Mouse (Mus musculus) hindbrain, embryonic 10.5 days (tissue): ENCODE results near the gene Gm10553. TPM values are rescaled to one million over a fixed set of nuclear protein-coding genes. Genes with fewer than 3 reads are reported as not detected.
"Not testable (repeated sequence)": the region's sequence is repeated elsewhere in the genome, so short reads cannot be mapped to it uniquely, and the experiment has no call there.

ENCODE experiments used
- DNase-seq: peaks from one replicate; pipeline ENCODE4 v3.0.0-alpha.2; 2017; ENCODE audit warnings: low spot score
- H3K27ac ChIP-seq: fragments of 300-500 bp; sonication (generic); 2 replicates; pipeline ENCODE4 v1.5.1; 2016; ENCODE audit warnings: mild to moderate bottlenecking, moderate library complexity
- H3K27me3 ChIP-seq: fragments of 300-500 bp; sonication (generic); 2 replicates; pipeline ENCODE4 v1.6.1; 2016; ENCODE audit warnings: mild to moderate bottlenecking; ENCODE audit not compliant: poor library complexity, insufficient read depth, severe bottlenecking
- H3K36me3 ChIP-seq: fragments of 300-500 bp; sonication (generic); 2 replicates; pipeline ENCODE4 v1.6.1; 2016; ENCODE audit warnings: mild to moderate bottlenecking, moderate library complexity
- H3K4me1 ChIP-seq: fragments of 300-500 bp; sonication (generic); replicated peaks from 2 replicates; pipeline ENCODE4 v1.6.1; 2016; ENCODE audit warnings: mild to moderate bottlenecking
- H3K4me3 ChIP-seq: fragments of 300-500 bp; sonication (generic); 2 replicates; pipeline ENCODE4 v1.5.1; 2016; ENCODE audit warnings: mild to moderate bottlenecking, moderate library complexity
- H3K9me3 ChIP-seq: fragments of 300-500 bp; sonication (generic); 2 replicates; pipeline ENCODE4 v1.6.1; 2016; ENCODE audit warnings: mild to moderate bottlenecking, moderate library complexity
- WGBS: fragments of 180-500 bp; shearing (Covaris S2); methylation state at CpG from one replicate; pipeline ENCODE4 v1.1.7; 2016; 5-methylcytosine and 5-hydroxymethylcytosine counted together
- polyA plus RNA-seq: library from polyadenylated mRNA; unstranded; fragments of >200 nt; fragmentation: Nextera tagmentation; extraction: Ambion mirVana; gene quantifications from 2 replicates; pipeline ENCODE4 v1.2.1, GENCODE M21; 2016

Gene Gm10553
- polyA plus RNA-seq, result not detected in 2 replicates

GRCm38 (mm10) chr1:85099864-85100263 is at the start of gene Gm10553:
Gene Gm10553, plus strand, starts transcription at chr1:85100164.
- WGBS, result 74% methylated on average over 1 of the region's 1 CpGs
- H3K36me3 ChIP-seq, DNase-seq: not testable (repeated sequence)

GRCm38 (mm10) chr1:85071690-85072089 is 28.3 kb upstream of the Gm10553 start:
- not testable (repeated sequence) for H3K36me3 ChIP-seq, H3K9me3 ChIP-seq, H3K4me1 ChIP-seq, H3K27ac ChIP-seq, DNase-seq, H3K27me3 ChIP-seq, H3K4me3 ChIP-seq
- 64% methylated on average over 3 of the region's 3 CpGs for WGBS

More at GRCm38 (mm10) chr1:85099864-85100263, at the start of gene Gm10553:
- not testable (repeated sequence) for H3K9me3 ChIP-seq, H3K4me3 ChIP-seq, H3K27ac ChIP-seq, H3K27me3 ChIP-seq, H3K4me1 ChIP-seq

GRCm38 (mm10) chr1:85073099-85073498 is 26.9 kb upstream of the Gm10553 start:
- H3K9me3 ChIP-seq, H3K4me1 ChIP-seq, H3K27me3 ChIP-seq, DNase-seq, H3K27ac ChIP-seq, H3K36me3 ChIP-seq, H3K4me3 ChIP-seq: not testable (repeated sequence)
- 67% methylated on average over 3 of the region's 3 CpGs for WGBS

- WGBS, result 69% methylated on average over 3 of the region's 3 CpGs
- H3K4me3 ChIP-seq, H3K36me3 ChIP-seq, H3K4me1 ChIP-seq, H3K9me3 ChIP-seq, H3K27me3 ChIP-seq, DNase-seq, H3K27ac ChIP-seq: not testable (repeated sequence)
Observed at GRCm38 (mm10) chr1:85084803-85085202, 15.2 kb upstream of the Gm10553 start.

GRCm38 (mm10) chr1:85086211-85086610 is 13.8 kb upstream of the Gm10553 start:
- H3K4me1 ChIP-seq, H3K36me3 ChIP-seq, H3K27me3 ChIP-seq, DNase-seq, H3K9me3 ChIP-seq, H3K27ac ChIP-seq, H3K4me3 ChIP-seq: not testable (repeated sequence)
- WGBS, result 64% methylated on average over 1 of the region's 1 CpGs

GRCm38 (mm10) chr1:85092169-85092568 is 7.8 kb upstream of the Gm10553 start:
- H3K36me3 ChIP-seq, H3K4me3 ChIP-seq, H3K27me3 ChIP-seq, H3K4me1 ChIP-seq, H3K27ac ChIP-seq, DNase-seq, H3K9me3 ChIP-seq: not testable (repeated sequence)
- WGBS, result 48% methylated on average over 1 of the region's 3 CpGs

GRCm38 (mm10) chr1:85093011-85093572 is 6.9 kb upstream of the Gm10553 start:
- not testable (repeated sequence) for H3K27ac ChIP-seq, H3K4me3 ChIP-seq, H3K4me1 ChIP-seq, DNase-seq, H3K27me3 ChIP-seq, H3K36me3 ChIP-seq
- 85% methylated on average over 6 of the region's 7 CpGs for WGBS
- peaks cover 11% of the 10 kb centered on the region for H3K9me3 ChIP-seq

- not testable (repeated sequence) for H3K4me3 ChIP-seq, H3K27ac ChIP-seq, H3K27me3 ChIP-seq, DNase-seq, H3K4me1 ChIP-seq, H3K36me3 ChIP-seq, H3K9me3 ChIP-seq
- 82% methylated on average over 7 of the region's 7 CpGs for WGBS
Observed at GRCm38 (mm10) chr1:85099081-85099480, 883 bp upstream of the Gm10553 start.

GRCm38 (mm10) chr1:85101754-85102153 is 1.8 kb downstream of the Gm10553 start:
- H3K4me1 ChIP-seq, H3K36me3 ChIP-seq, H3K4me3 ChIP-seq, H3K27me3 ChIP-seq, DNase-seq, H3K27ac ChIP-seq: not testable (repeated sequence)
- 90% methylated on average over 4 of the region's 4 CpGs for WGBS
- peaks cover 14% of the 10 kb centered on the region for H3K9me3 ChIP-seq

- not testable (repeated sequence) for H3K4me1 ChIP-seq, H3K36me3 ChIP-seq, H3K27me3 ChIP-seq, H3K27ac ChIP-seq, H3K4me3 ChIP-seq, H3K9me3 ChIP-seq, DNase-seq
- WGBS, result 81% methylated on average over 4 of the region's 4 CpGs
Observed at GRCm38 (mm10) chr1:85105336-85105735, 5.4 kb downstream of the Gm10553 start.

GRCm38 (mm10) chr1:85106013-85106412 is 6.0 kb downstream of the Gm10553 start:
- not testable (repeated sequence) for DNase-seq, H3K36me3 ChIP-seq, H3K9me3 ChIP-seq, H3K27ac ChIP-seq, H3K27me3 ChIP-seq, H3K4me1 ChIP-seq, H3K4me3 ChIP-seq
- 75% methylated on average over 5 of the region's 6 CpGs for WGBS

GRCm38 (mm10) chr1:85109753-85110152 is 9.8 kb downstream of the Gm10553 start, which contains the start of gene A530032D15Rik:
Gene A530032D15Rik, minus strand, starts transcription at chr1:85109853.
- not testable (repeated sequence) for H3K36me3 ChIP-seq, H3K4me3 ChIP-seq, DNase-seq, H3K27me3 ChIP-seq, H3K27ac ChIP-seq, H3K4me1 ChIP-seq
- H3K9me3 ChIP-seq, result peaks cover 17% of the 10 kb centered on the region
- 79% methylated on average over 2 of the region's 7 CpGs for WGBS

- not testable (repeated sequence) for H3K36me3 ChIP-seq, H3K4me1 ChIP-seq, H3K27ac ChIP-seq, DNase-seq, H3K27me3 ChIP-seq, H3K4me3 ChIP-seq
- H3K9me3 ChIP-seq, result peaks cover 14% of the 10 kb centered on the region
- 82% methylated on average over 3 of the region's 3 CpGs for WGBS
Observed at GRCm38 (mm10) chr1:85110876-85111275, 10.9 kb downstream of the Gm10553 start.

GRCm38 (mm10) chr1:85111572-85111971 is 11.6 kb downstream of the Gm10553 start:
- H3K9me3 ChIP-seq, result peaks cover 12% of the 10 kb centered on the region
- H3K4me1 ChIP-seq, DNase-seq, H3K27me3 ChIP-seq, H3K4me3 ChIP-seq, H3K36me3 ChIP-seq, H3K27ac ChIP-seq: not testable (repeated sequence)
- 72% methylated on average over 10 of the region's 10 CpGs for WGBS
